Mouse (Mus musculus) liver, embryonic 14.5 days (tissue): ENCODE data around the gene Grcc10.

Experiments
- CTCF ChIP-seq: IDR thresholded peaks from 2 replicates; pipeline ENCODE4 v1.5.1; 2016; ENCODE audit warnings: antibody characterized with exemption, low read depth, control low read depth
- EP300 ChIP-seq: IDR thresholded peaks from 2 replicates; pipeline ENCODE4 v1.6.1; 2016; ENCODE audit warnings: antibody characterized with exemption, low read depth

DNA sequence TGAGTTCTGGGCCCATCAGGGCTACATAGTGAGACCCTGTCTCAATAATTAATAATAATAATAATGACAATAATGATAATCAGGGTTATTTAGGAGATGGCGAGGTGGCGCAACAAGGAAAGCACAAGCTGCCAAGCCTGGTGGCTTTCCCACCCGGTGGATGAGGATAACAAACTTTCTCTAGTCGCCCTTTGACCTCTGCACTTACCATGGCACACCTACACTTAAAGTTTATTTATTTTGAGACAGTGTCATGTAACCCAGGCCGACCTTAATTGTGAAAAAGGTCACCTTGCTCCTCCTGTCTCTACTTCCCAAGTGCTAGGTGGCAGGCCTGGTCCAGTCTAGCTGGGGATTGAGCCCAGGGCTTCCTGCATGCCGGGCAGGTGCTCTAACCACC is 42.4 kb downstream of the Grcc10 start:
- TF ChIP-seq EP300 (no peak), CTCF (no peak)
